Mouse (Mus musculus) monocyte, adult 5-6 weeks (primary cell): ENCODE results near the gene Cmklr1. TPM values are rescaled to one million over a fixed set of nuclear protein-coding genes. Genes with fewer than 3 reads are reported as not detected.

Source experiments
- ATAC-seq: fragments of 153-309, 156-312 bp; replicated peaks from 2 replicates; pipeline ENCODE4 v1.8.0; 2017; ENCODE audit warnings: mild to moderate bottlenecking; ENCODE audit not compliant: low TSS enrichment, insufficient number of reproducible peaks, severe bottlenecking, poor library complexity, low FRiP score
- total RNA-seq: library from RNA; stranded (forward); fragments of 200-1000, 200-491, 200-594 nt; gene quantifications from 3 replicates; pipeline ENCODE4 v1.2.3, GENCODE M21; 2017

Cmklr1 gene
- total RNA-seq, 1 experiment from 2014 or later: 20.2 TPM

DNA sequence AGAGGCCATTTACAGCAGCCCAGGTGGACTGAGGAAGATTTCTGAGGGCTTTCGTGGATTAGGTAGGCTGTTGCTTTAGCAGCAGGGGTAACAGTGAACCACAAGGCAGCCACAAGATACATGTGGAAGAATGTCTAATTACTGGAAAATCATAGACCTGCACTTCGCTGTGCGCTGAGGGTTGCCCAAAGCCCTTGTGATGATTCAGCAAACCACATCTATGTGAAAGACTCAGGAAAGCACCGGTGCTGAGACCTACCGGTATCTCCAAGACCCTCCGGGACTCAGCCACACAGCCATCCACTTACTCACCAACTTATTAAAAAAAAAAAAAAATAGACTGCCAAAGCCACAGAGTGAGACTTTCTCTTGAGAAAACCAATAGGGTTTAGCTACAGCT lies 13.9 kb upstream of the Cmklr1 start:
- ATAC-seq: no peak

DNA sequence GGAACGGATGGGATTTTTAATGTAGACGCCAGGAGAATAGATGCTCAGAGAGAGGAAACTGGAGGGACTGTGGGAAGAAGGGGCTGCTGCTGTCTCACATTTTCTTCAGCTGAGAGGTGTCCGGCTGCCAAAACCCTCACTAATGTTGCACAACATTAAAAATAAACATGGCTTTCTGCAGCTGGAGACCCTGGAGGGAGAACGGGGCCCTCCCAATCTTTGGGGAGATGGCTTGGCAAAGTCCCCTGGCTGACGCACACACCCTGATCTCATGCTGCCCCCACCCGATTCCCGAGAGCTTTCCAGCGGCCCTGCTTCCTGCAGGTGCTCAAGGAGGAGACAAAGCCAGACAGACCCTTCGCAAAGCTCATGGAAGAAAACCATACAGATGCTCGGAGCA lies 10.6 kb upstream of the Cmklr1 start:
- no peak for ATAC-seq

GRCm38 (mm10) chr5:113654821-113655220 lies 4.6 kb upstream of the Cmklr1 start:
- ATAC-seq: no peak

- ATAC-seq: no peak
Measured at GRCm38 (mm10) chr5:113654206-113654605, 4.0 kb upstream of the Cmklr1 start.

- no peak for ATAC-seq
Measured at GRCm38 (mm10) chr5:113652215-113652614, 2.0 kb upstream of the Cmklr1 start.

- peak; percentile 64 for ATAC-seq
Measured at GRCm38 (mm10) chr5:113648647-113649211, 1.5 kb downstream of the Cmklr1 start.

DNA sequence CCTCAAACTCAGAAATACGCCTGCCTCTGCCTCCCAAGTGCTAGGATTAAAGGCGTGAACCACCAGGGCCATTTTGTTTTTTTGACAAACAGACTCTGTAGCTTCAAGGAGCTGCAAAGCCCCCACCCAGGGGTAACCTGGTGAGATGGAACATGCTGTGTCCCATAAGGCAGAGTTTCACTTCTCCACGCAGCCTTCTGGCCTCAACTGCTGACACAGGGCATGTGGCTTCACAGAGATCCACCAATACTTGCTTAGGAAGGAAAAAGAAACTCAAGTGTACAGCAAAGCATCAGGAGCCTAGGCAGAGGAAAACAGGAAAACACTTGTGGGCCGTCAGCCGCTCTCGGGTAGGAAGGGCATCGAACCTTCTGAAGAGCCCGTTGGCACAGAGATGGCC lies 3.1 kb downstream of the Cmklr1 start:
- no peak for ATAC-seq

GRCm38 (mm10) chr5:113644520-113644919 lies 5.7 kb downstream of the Cmklr1 start:
- ATAC-seq: peak; percentile 78

DNA sequence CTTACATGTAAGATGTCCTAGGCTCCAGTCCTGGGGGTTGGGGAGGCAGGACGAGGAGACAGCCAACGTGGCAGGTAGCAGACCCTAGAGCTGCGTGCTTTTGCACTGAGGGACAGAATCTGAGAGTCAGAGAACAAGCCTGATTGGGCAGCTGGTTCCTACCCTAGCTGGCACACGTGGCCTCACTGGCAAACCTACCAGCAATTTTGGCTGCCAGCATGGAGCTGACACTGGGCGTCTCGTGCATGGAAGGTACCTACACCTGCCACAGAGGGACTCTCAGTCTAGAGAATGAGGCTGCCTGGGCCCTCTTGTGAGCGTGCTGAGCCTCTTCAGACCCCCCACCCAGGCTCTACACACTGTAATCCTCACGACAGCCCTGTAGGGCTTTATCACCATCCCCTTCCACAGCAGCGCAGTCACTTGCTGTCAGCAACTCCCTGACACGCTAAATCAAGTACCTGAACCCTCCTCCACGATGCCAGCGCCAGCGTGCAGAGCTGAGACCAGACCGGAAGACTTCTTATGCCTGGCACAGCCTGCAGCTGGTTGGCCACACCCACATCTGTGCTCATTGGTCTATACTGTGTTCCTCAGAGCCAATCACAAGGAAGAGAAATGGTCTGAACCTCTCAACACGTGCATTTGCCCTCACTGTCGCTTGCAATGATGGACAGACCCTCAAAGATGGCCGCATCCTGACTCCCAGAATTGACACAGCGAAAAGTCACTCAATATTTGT lies 6.9 kb downstream of the Cmklr1 start:
- peak; percentile 67 for ATAC-seq

DNA sequence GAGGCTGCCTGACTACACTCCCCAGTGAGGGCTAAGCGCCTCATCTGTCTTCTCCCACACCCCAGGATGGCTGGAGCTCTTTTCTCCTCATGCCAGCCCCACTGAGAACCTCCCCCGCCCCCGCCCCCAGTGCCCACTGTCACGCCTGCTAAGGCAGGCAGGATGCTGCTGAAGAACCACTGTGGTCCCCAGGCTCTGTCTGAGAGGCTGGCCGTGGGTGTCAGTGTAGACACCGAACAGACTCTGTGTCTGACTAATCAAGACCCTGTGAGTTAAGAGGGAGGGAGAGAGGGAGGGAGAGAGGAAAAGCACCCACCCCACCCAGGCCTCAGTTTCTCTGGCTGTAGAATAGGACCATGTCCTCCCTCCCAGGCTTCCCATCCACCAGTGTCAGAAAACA lies 9.2 kb downstream of the Cmklr1 start:
- ATAC-seq: no peak

DNA sequence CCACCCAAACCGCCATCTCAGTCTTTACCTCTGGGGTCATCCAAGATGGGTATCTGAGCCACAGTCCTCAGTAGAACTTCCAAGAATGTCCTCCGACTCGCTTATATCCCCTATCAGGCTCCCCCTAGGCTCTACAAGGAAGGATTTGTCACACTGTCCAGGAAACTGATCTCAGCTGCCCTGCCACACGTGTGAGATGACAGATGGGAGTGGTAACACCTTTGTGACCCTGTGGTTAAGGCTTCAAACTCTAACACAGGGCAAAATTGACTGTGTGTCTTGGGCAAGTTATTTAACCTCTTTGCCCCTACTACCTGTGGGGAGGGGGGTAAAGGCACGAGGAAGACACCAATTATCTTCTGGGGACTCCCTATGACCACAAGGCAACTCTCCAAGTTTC lies 11.1 kb downstream of the Cmklr1 start:
- no peak for ATAC-seq

GRCm38 (mm10) chr5:113638055-113638454 lies 12.2 kb downstream of the Cmklr1 start:
- ATAC-seq: no peak

GRCm38 (mm10) chr5:113637631-113638030 lies 12.6 kb downstream of the Cmklr1 start:
- ATAC-seq: no peak

GRCm38 (mm10) chr5:113635861-113636565 lies 14.2 kb downstream of the Cmklr1 start:
- ATAC-seq: no peak

GRCm38 (mm10) chr5:113634887-113635610 lies 15.2 kb downstream of the Cmklr1 start:
- ATAC-seq: peak; percentile 40; the same call in 1 of the 2 replicates

DNA sequence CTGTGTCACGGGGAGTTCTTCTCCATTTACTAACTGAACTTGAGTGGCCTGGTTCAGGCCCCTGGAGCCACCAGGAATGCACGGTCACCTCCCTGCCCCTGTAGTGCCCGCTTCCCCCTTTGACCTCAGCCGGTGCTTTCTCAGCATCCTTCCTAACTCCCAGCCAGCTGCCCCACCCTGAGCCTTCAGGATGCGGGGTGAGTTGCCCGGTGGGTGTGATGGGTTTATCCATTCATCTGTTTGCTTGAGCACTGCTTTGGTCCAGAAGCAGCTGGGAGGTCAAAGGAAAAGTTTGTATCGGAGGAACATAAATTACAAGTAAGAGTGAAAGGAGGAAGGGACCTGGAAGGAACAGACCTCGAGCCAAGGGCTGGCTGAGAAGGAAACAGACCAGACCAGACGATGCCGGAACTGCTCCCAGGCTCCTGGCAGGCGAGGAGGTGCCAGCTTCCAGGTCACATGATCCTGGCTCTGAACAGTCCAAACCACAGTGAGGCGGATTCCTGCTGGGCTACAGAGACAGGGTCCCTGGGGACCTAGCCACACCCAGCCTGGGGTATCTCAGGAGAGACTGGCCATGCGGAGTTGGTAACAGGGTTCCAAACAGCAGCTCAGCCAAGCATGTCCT lies 16.1 kb downstream of the Cmklr1 start:
- ATAC-seq: peak; percentile 27; the same call in 1 of the 2 replicates

GRCm38 (mm10) chr5:113633037-113633714 lies 17.1 kb downstream of the Cmklr1 start:
- no peak for ATAC-seq

DNA sequence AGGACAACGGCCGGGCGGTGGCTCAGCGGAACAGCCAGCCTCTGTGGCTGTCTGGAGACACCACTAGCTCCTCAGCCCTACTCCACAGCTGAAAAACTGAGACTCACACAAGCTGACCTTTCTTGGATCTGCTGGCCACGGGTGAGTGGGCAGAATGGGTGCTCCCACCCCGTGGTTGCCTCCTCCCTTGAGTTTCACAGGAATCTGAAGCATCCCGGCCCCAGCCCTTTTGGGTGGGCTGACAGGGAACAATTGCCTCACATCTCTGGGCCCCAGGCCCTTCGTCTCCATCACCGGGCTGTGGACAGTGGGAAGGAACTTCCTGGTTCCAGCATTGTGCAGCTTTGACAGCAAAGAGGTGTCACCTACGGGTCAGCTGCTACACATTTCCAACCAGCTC lies 20.1 kb downstream of the Cmklr1 start:
- ATAC-seq: no peak
